Mouse (Mus musculus) liver, adult 2 months (tissue): Measurements from ENCODE around the gene Dus3l.

ENCODE experiments used
- CTCF ChIP-seq: fragments of 200-500 bp; IDR thresholded peaks from 2 replicates; pipeline ENCODE4 v1.5.1; 2011; ENCODE audit warnings: low read depth, low read length, control low read depth
- POLR2A ChIP-seq: fragments of 200-500 bp; IDR thresholded peaks from 2 replicates; pipeline ENCODE4 v1.6.1; 2011; ENCODE audit warnings: low read length, control low read depth; ENCODE audit not compliant: insufficient read depth; ENCODE audit errors: extremely low read depth

DNA sequence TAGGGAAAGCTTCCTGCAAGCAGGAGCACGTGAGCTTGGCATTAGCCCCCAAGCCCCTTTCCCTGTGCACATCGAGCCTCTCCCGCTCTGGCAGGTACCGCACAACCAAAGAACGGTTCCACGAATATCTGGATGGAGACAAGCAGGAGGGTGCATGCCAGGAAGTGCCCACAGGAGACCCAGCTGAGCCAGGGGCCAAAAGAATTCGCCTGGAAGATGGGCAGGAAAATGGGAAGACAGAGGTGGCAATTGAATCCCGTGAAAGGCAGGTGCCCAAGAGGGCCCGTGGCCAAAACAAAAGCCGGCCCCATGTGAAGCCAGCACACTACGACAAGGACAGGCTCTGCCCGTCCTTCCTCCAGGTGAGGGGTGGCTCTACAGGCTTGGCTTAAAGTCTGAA lies 874 bp downstream of the Dus3l start:
- TF ChIP-seq CTCF (no peak), POLR2A (no peak)
